Mouse (Mus musculus) G1E (cell line): ENCODE measurements around the gene Gm42421. TPM values are rescaled to one million over a fixed set of nuclear protein-coding genes. Genes with fewer than 3 reads are reported as not detected.

Experiments used
- ATAC-seq: 2 replicates; pipeline ENCODE4 v1.8.0; 2016; ENCODE audit warnings: mild to moderate bottlenecking; ENCODE audit not compliant: insufficient number of reproducible peaks, poor library complexity, low FRiP score, severe bottlenecking; ENCODE audit errors: extremely low read depth
- DNase-seq: peaks from one replicate; pipeline ENCODE4 v3.0.0; 2012; ENCODE audit warnings: low spot score
- H3K27me3 ChIP-seq: 2 replicates; pipeline ENCODE4 v1.6.1; 2012; ENCODE audit warnings: mild to moderate bottlenecking, low read length, inconsistent platforms; ENCODE audit not compliant: insufficient read depth
- H3K36me3 ChIP-seq: replicated peaks from 2 replicates; pipeline ENCODE3; 2012; ENCODE audit warnings: mild to moderate bottlenecking, inconsistent platforms
- H3K4me1 ChIP-seq: 2 replicates; pipeline ENCODE4 v1.6.1; 2012; ENCODE audit warnings: low read depth, low read length, inconsistent platforms, mixed read lengths; ENCODE audit not compliant: insufficient read depth
- H3K4me3 ChIP-seq: 2 replicates; pipeline ENCODE4 v1.5.1; 2012; ENCODE audit warnings: low read depth, mild to moderate bottlenecking, inconsistent platforms, low read length, moderate library complexity, mixed read lengths
- H3K9me3 ChIP-seq: replicated peaks from 2 replicates; pipeline ENCODE4 v1.6.1; 2012; ENCODE audit warnings: inconsistent platforms
- CTCF ChIP-seq: IDR thresholded peaks from 2 replicates; pipeline ENCODE4 v1.5.1; 2012; ENCODE audit warnings: low read depth, low read length, inconsistent platforms, mixed read lengths
- GATA1 ChIP-seq: IDR thresholded peaks from 2 replicates; pipeline ENCODE4 v1.6.1; 2012; ENCODE audit warnings: borderline replicate concordance, low read length, inconsistent platforms, mixed read lengths
- GATA2 ChIP-seq: IDR thresholded peaks from 2 replicates; pipeline ENCODE4 v1.6.1; 2012; ENCODE audit warnings: low read depth, low read length, inconsistent platforms, borderline replicate concordance
- POLR2AphosphoS5 ChIP-seq: IDR thresholded peaks from 2 replicates; pipeline ENCODE4 v1.6.1; 2012; ENCODE audit warnings: low read depth, low read length, inconsistent platforms; ENCODE audit not compliant: insufficient replicate concordance
- TAL1 ChIP-seq: conservative IDR thresholded peaks from 2 replicates; pipeline ENCODE4 v1.6.1; 2012; ENCODE audit warnings: low read depth, low read length, inconsistent platforms, mixed read lengths
- polyA plus RNA-seq: library from polyadenylated mRNA; stranded (reverse); fragments of >175 nt; gene quantifications from 2 replicates; pipeline ENCODE4 v1.2.3, GENCODE M21; 2012
- total RNA-seq, 2 experiments: library from RNA; stranded (forward) in 1 of 2; stranded (reverse) in 1 of 2; fragments of 200-1000 nt in 1 of 2; fragments of >200 nt in 1 of 2; fragmentation: Nextera tagmentation in 1 of 2; gene quantifications; 2 replicates each; pipeline ENCODE4 v1.2.3; 2014 to 2017

The Gm42421 gene
- total and polyA plus RNA-seq, 3 experiments: 1.3 TPM; not detected in 2

DNA sequence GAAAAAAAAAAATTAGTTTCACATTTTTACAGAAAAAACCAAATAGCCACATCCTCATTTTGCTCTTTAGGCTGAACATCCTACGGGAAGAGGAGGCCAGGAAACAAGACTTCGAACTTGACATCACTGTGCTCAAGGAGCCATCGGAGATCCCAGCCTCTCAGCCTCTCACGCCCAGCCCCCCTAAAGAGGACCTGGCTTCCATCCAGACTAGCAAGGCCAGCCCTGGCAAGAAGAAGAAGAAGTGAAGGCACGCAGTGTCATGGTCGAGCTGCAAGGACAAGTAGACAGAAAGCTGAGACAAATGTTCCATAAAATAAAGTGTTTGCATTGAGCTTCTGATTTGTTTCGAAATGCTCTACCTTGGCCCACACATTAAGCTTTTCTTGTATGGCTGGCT is 57.4 kb downstream of the Gm42421 start:
- Histone ChIP-seq H3K36me3 (peaks cover 92% of the 10 kb centered on the region), H3K27me3 (no peaks in the 10 kb centered on the region), H3K9me3 (no peaks in the 10 kb centered on the region), H3K4me3 (no peak overlapping the region), H3K4me1 (0 out of 2 replicates have a peak, but pooled peaks cover 3% of the 10 kb centered on the region)
- TF ChIP-seq GATA1 (no peak), GATA2 (no peak), POLR2AphosphoS5 (no peak), CTCF (no peak), TAL1 (no peak)
- ATAC-seq: no peak
- no peak for DNase-seq

Other genes starting within 250 kb of the Gm42421 start
- 34.7 and 39.2 TPM in 2 replicates for gene Usp42, start 195.9 kb upstream of the Gm42421 start, total RNA-seq (2014; fragmentation: Nextera tagmentation)
- 5.6 and 5.8 TPM in 2 replicates for gene Usp42, start 195.9 kb upstream of the Gm42421 start, total RNA-seq (2017)
- gene Usp42, start 195.9 kb upstream of the Gm42421 start, polyA plus RNA-seq: 21.3 and 23.4 TPM in 2 replicates
- 52.6 and 73.0 TPM in 2 replicates for gene Eif2ak1, start 110.4 kb upstream of the Gm42421 start, total RNA-seq (2014; fragmentation: Nextera tagmentation)
- gene Eif2ak1, start 110.4 kb upstream of the Gm42421 start, total RNA-seq (2017): 31.9 and 34.6 TPM in 2 replicates
- gene Eif2ak1, start 110.4 kb upstream of the Gm42421 start, polyA plus RNA-seq: 12.9 and 18.9 TPM in 2 replicates
- not detected in 2 replicates for gene Ankrd61, start 30.5 kb upstream of the Gm42421 start, total RNA-seq (2014; fragmentation: Nextera tagmentation)
- gene Ankrd61, start 30.5 kb upstream of the Gm42421 start, total RNA-seq (2017): 0.06 and 0.22 TPM in 2 replicates
- gene Ankrd61, start 30.5 kb upstream of the Gm42421 start, polyA plus RNA-seq: not detected in 2 replicates
- gene Aimp2, start 18.3 kb upstream of the Gm42421 start, total RNA-seq (2014; fragmentation: Nextera tagmentation): 48.3 and 61.2 TPM in 2 replicates
- gene Aimp2, start 18.3 kb upstream of the Gm42421 start, total RNA-seq (2017): 75.9 and 82.8 TPM in 2 replicates
- 69.6 and 91.3 TPM in 2 replicates for gene Aimp2, start 18.3 kb upstream of the Gm42421 start, polyA plus RNA-seq
- gene Pms2, start 18.2 kb upstream of the Gm42421 start, total RNA-seq (2014; fragmentation: Nextera tagmentation): 42.8 and 46.9 TPM in 2 replicates
- 33.3 and 36.4 TPM in 2 replicates for gene Pms2, start 18.2 kb upstream of the Gm42421 start, total RNA-seq (2017)
- gene Pms2, start 18.2 kb upstream of the Gm42421 start, polyA plus RNA-seq: 0.85 and 2.3 TPM in 2 replicates
- 1.6 and 1.7 TPM in 2 replicates for gene Rsph10b, start 4.9 kb downstream of the Gm42421 start, total RNA-seq (2014; fragmentation: Nextera tagmentation)
- not detected in 2 replicates for gene Rsph10b, start 4.9 kb downstream of the Gm42421 start, total RNA-seq (2017)
- not detected in 2 replicates for gene Rsph10b, start 4.9 kb downstream of the Gm42421 start, polyA plus RNA-seq
- gene Ccz1, start 86.7 kb downstream of the Gm42421 start, total RNA-seq (2014; fragmentation: Nextera tagmentation): 107 and 116 TPM in 2 replicates
- gene Ccz1, start 86.7 kb downstream of the Gm42421 start, total RNA-seq (2017): 107 and 113 TPM in 2 replicates
- 50.9 and 68.7 TPM in 2 replicates for gene Ccz1, start 86.7 kb downstream of the Gm42421 start, polyA plus RNA-seq
- not detected in 2 replicates for gene Ocm, start 98.5 kb downstream of the Gm42421 start, total RNA-seq (2014; fragmentation: Nextera tagmentation)
- not detected in 2 replicates for gene Ocm, start 98.5 kb downstream of the Gm42421 start, total RNA-seq (2017)
- not detected in 2 replicates for gene Ocm, start 98.5 kb downstream of the Gm42421 start, polyA plus RNA-seq
- 26.1 and 29.0 TPM in 2 replicates for gene Lmtk2, start 172.3 kb downstream of the Gm42421 start, total RNA-seq (2014; fragmentation: Nextera tagmentation)
- 10.6 and 11.7 TPM in 2 replicates for gene Lmtk2, start 172.3 kb downstream of the Gm42421 start, total RNA-seq (2017)
- 8.5 and 9.3 TPM in 2 replicates for gene Lmtk2, start 172.3 kb downstream of the Gm42421 start, polyA plus RNA-seq